Mouse (Mus musculus) kidney, postnatal 4 days (tissue): ENCODE measurements around the gene Oxsr1.

Experiments used
- DNase-seq, 2 experiments: peaks; one replicate each; pipeline ENCODE4 v3.0.0; 2021; ENCODE audit warnings: mixed read lengths in 2 of 2

Oxsr1 gene

GRCm38 (mm10) chr9:119214601-119215000 is 107.6 kb downstream of the Oxsr1 start:
- DNase-seq: no peak

- no peak for DNase-seq
These were observed 109.2 kb downstream of the Oxsr1 start for GRCm38 (mm10) chr9:119212996-119213395.

GRCm38 (mm10) chr9:119208998-119209397 is 113.2 kb downstream of the Oxsr1 start, which contains the start of gene Slc22a13:
TSS of gene Slc22a13 (minus strand) at chr9:119209098.
- no peak for DNase-seq

- DNase-seq: no peak
These were observed 115.1 kb downstream of the Oxsr1 start for GRCm38 (mm10) chr9:119207113-119207512.

GRCm38 (mm10) chr9:119206666-119207065 is 115.6 kb downstream of the Oxsr1 start:
- DNase-seq: no peak

- DNase-seq: no peak
These were observed 116.5 kb downstream of the Oxsr1 start for GRCm38 (mm10) chr9:119205756-119206155.

- no peak for DNase-seq
These were observed 118.6 kb downstream of the Oxsr1 start for GRCm38 (mm10) chr9:119203617-119204016.

GRCm38 (mm10) chr9:119201653-119202052 is 120.6 kb downstream of the Oxsr1 start:
- no peak for DNase-seq

- DNase-seq: peak in 1 of 2 experiments; percentile 49
These were observed 122.9 kb downstream of the Oxsr1 start for GRCm38 (mm10) chr9:119199151-119199861.

- peak; percentile 75 to 80 for DNase-seq
These were observed 129.8 kb downstream of the Oxsr1 start for GRCm38 (mm10) chr9:119192202-119192990.
